Mouse (Mus musculus): ENCODE data around the gene Gm49388. TPM values are rescaled to one million over a fixed set of nuclear protein-coding genes. Genes with fewer than 3 reads are reported as not detected.
A peak's percentile ranks its signal among the peaks of the same experiment; 100 is the strongest.

The Gm49388 gene
- polyA plus RNA-seq, 1 experiment = not detected

DNA sequence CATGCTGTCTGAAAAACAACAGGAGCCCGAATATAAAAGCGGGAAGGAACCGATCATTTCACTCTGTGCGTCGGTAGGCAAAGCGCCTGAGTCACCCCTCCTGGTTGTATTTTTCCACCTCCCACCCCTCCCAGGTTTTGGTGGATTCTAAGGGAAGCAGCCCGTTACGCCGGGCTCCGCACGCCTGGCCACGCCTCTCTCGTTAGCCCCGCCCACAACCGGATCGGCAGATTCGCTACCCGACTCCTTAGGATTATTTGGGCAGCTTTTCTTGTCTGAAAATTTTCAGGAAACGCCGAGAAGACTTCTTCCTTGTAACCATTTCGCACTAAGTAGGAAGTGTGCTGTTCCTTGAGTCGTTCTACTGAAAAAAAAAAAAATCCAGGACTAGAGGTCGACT lies 9.0 kb upstream of the Gm49388 start, which contains the start of gene Setd1a:
Gene Setd1a, plus strand, starts transcription at position 245 of the 400 bp plus-strand sequence.
- Histone ChIP-seq H3K9ac (ENCODE audit: low read depth, poor library complexity, severe bottlenecking) (peak within 1 kb of the TSS; percentile 96), H3K4me1 (ENCODE audit: control insufficient read depth, insufficient read depth, low read length) (no peaks in the 10 kb centered on the region), H3K9me3 (replicated peaks; ENCODE audit: control insufficient read depth, insufficient read depth, low read length, poor library complexity, severe bottlenecking) (no peaks in the 10 kb centered on the region), H3K27me3 (ENCODE audit: control insufficient read depth, insufficient read depth, low read length, poor library complexity, severe bottlenecking) (no peaks in the 10 kb centered on the region), H3K27ac (ENCODE audit: insufficient read depth, low read length) (peak within 1 kb of the TSS; percentile 92), H3K36me3 (ENCODE audit: control insufficient read depth, insufficient read depth, low read length, poor library complexity, severe bottlenecking) (peaks cover 22% of the 10 kb centered on the region), H3K4me3 (ENCODE audit: low read depth, low read length) (peak within 1 kb of the TSS; percentile 87)
- TF ChIP-seq CTCF (IDR thresholded peaks at IDR 0.05; ENCODE audit: low read depth, low read length) (no peak), POLR2A (IDR thresholded peaks at IDR 0.05; ENCODE audit: insufficient read depth, low read length) (peak; percentile 54)

DNA sequence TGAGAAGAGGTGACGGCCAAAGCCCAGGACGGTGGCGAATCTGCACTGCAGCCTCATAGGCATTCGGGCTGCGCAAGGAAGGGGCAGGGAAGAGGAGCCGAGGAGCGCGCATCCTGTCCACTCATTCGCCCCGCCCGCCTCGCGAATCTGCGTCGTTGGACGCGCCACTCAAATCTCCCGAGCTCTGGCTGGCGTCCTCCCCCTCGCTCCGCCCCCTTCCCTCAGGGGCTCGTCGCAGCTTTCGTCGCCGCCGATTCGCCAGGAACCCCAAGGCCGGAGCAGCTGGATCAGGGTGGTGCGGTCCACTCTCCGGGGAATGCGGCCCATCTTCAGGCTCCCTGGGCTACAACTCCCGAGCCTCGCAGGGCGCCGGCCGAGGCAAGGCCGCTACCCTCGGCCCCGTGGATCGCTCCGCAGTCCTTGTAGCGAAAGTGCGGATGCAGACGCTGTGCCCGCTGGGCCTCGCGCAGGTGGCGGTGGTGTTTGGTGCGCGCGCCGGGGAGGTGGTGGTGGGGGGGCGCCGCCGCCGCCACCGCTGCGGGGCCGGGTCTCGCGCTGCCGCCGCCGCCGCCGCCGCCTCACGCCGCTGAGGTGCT lies 8.4 kb upstream of the Gm49388 start:
- H3K27me3 ChIP-seq (ENCODE audit: control insufficient read depth, insufficient read depth, low read length, poor library complexity, severe bottlenecking) = no peaks in the 10 kb centered on the region
- H3K4me3 ChIP-seq (ENCODE audit: low read depth, low read length) = peak overlapping the region; percentile 87
- H3K9ac ChIP-seq (ENCODE audit: low read depth, poor library complexity, severe bottlenecking) = peak overlapping the region; percentile 96
- peaks cover 27% of the 10 kb centered on the region for H3K36me3 ChIP-seq (ENCODE audit: control insufficient read depth, insufficient read depth, low read length, poor library complexity, severe bottlenecking)
- no peaks in the 10 kb centered on the region for H3K9me3 ChIP-seq (replicated peaks; ENCODE audit: control insufficient read depth, insufficient read depth, low read length, poor library complexity, severe bottlenecking)
- H3K27ac ChIP-seq (ENCODE audit: insufficient read depth, low read length) = peak overlapping the region; percentile 85
- TF ChIP-seq POLR2A (IDR thresholded peaks at IDR 0.05; ENCODE audit: insufficient read depth, low read length) (no peak), EP300 (IDR thresholded peaks at IDR 0.05; ENCODE audit: insufficient read depth, low read depth, low read length) (no peak), CTCF (IDR thresholded peaks at IDR 0.05; ENCODE audit: low read depth, low read length) (no peak)
- no peaks in the 10 kb centered on the region for H3K4me1 ChIP-seq (ENCODE audit: control insufficient read depth, insufficient read depth, low read length)

GRCm38 (mm10) chr7:127777474-127778266 lies 7.7 kb upstream of the Gm49388 start:
- no peak for TF ChIP-seq POLR2A (IDR thresholded peaks at IDR 0.05; ENCODE audit: insufficient read depth, low read length)
- TF ChIP-seq CTCF (IDR thresholded peaks at IDR 0.05; ENCODE audit: low read depth, low read length) = no peak
- TF ChIP-seq EP300 (IDR thresholded peaks at IDR 0.05; ENCODE audit: insufficient read depth, low read depth, low read length) = no peak
- Histone ChIP-seq H3K4me3 (ENCODE audit: low read depth, low read length) (peak overlapping the region; percentile 87), H3K27me3 (ENCODE audit: control insufficient read depth, insufficient read depth, low read length, poor library complexity, severe bottlenecking) (no peaks in the 10 kb centered on the region), H3K9ac (ENCODE audit: low read depth, poor library complexity, severe bottlenecking) (peak overlapping the region; percentile 96), H3K9me3 (replicated peaks; ENCODE audit: control insufficient read depth, insufficient read depth, low read length, poor library complexity, severe bottlenecking) (no peaks in the 10 kb centered on the region), H3K4me1 (ENCODE audit: control insufficient read depth, insufficient read depth, low read length) (no peaks in the 10 kb centered on the region), H3K36me3 (ENCODE audit: control insufficient read depth, insufficient read depth, low read length, poor library complexity, severe bottlenecking) (peaks cover 34% of the 10 kb centered on the region), H3K27ac (ENCODE audit: insufficient read depth, low read length) (no peak overlapping the region)

DNA sequence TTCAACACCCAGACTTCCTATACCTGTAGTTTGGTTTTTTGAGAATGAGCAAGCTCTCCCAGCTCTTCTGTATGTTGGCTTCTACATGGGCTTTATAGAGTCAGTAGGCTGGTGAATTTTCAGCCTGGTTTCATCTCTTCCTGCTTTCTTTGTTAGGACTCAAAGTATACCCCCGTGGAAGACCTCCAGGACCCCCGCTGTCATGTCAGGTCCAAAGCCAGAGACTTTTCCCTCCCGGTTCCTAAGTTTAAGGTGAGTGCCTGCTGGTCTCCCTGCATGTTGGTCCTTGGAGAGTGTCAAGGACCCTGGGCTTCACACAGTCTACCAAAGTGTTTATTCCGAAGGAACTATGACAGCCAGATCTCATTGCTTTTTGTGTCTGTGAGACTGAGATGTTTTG lies 7.1 kb upstream of the Gm49388 start:
- no peak overlapping the region for H3K27ac ChIP-seq (ENCODE audit: insufficient read depth, low read length)
- no peaks in the 10 kb centered on the region for H3K4me1 ChIP-seq (ENCODE audit: control insufficient read depth, insufficient read depth, low read length)
- H3K27me3 ChIP-seq (ENCODE audit: control insufficient read depth, insufficient read depth, low read length, poor library complexity, severe bottlenecking) = no peaks in the 10 kb centered on the region
- peaks cover 36% of the 10 kb centered on the region for H3K36me3 ChIP-seq (ENCODE audit: control insufficient read depth, insufficient read depth, low read length, poor library complexity, severe bottlenecking)
- H3K4me3 ChIP-seq (ENCODE audit: low read depth, low read length) = peak overlapping the region; percentile 87
- peak overlapping the region; percentile 96 for H3K9ac ChIP-seq (ENCODE audit: low read depth, poor library complexity, severe bottlenecking)
- no peaks in the 10 kb centered on the region for H3K9me3 ChIP-seq (replicated peaks; ENCODE audit: control insufficient read depth, insufficient read depth, low read length, poor library complexity, severe bottlenecking)
- no peak for TF ChIP-seq CTCF (IDR thresholded peaks at IDR 0.05; ENCODE audit: low read depth, low read length)
- no peak for TF ChIP-seq EP300 (IDR thresholded peaks at IDR 0.05; ENCODE audit: insufficient read depth, low read depth, low read length)
- no peak for TF ChIP-seq POLR2A (IDR thresholded peaks at IDR 0.05; ENCODE audit: insufficient read depth, low read length)

- H3K27ac ChIP-seq (ENCODE audit: insufficient read depth, low read length) = no peak overlapping the region
- no peaks in the 10 kb centered on the region for H3K4me1 ChIP-seq (ENCODE audit: control insufficient read depth, insufficient read depth, low read length)
- TF ChIP-seq POLR2A (IDR thresholded peaks at IDR 0.05; ENCODE audit: insufficient read depth, low read length) (no peak), CTCF (IDR thresholded peaks at IDR 0.05; ENCODE audit: low read depth, low read length) (no peak), EP300 (IDR thresholded peaks at IDR 0.05; ENCODE audit: insufficient read depth, low read depth, low read length) (no peak)
- no peak overlapping the region for H3K9ac ChIP-seq (ENCODE audit: low read depth, poor library complexity, severe bottlenecking)
- H3K9me3 ChIP-seq (replicated peaks; ENCODE audit: control insufficient read depth, insufficient read depth, low read length, poor library complexity, severe bottlenecking) = no peaks in the 10 kb centered on the region
- H3K4me3 ChIP-seq (ENCODE audit: low read depth, low read length) = no peak overlapping the region
- no peaks in the 10 kb centered on the region for H3K27me3 ChIP-seq (ENCODE audit: control insufficient read depth, insufficient read depth, low read length, poor library complexity, severe bottlenecking)
- H3K36me3 ChIP-seq (ENCODE audit: control insufficient read depth, insufficient read depth, low read length, poor library complexity, severe bottlenecking) = peaks cover 45% of the 10 kb centered on the region
Observed at GRCm38 (mm10) chr7:127797076-127797845, 11.9 kb downstream of the Gm49388 start.
